ENCODE assay signal across 24 mouse cellular contexts in the genomic region with DNA sequence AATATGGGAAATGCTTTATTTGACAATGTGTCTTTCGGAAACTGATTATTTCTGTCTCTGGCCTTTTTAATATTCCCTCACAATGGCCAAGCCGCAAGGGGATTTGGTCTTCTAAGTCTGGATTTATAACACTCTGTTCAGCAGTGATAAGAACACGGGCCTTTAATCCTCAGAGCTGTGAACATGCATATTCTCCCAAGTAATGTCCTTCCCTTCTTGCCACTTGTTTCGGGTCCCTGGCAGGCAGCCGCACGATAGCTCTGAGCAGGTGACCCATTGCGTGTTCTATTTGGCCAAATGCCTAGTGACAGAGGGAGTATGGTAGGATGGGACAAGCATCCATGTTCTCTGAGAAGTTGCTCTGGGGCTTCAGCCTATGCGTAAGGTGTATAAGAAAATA.
DNase-seq lines count a peak whose midpoint lies in the region; ATAC-seq and TF ChIP-seq lines count a peak whose summit lies in the region.
"Had no signal": no experiment of that assay in that cellular context is flagged by ENCODE, and none has a peak within 500 bp of the region (broad histone marks: within the 10 kb centered on the region; RNA-seq: fewer than 3 reads in every experiment).

No protein-coding gene starts in this region.

- H3K27me3 ChIP-seq in cerebellum, adult 2 months (ENCODE audit: control insufficient read depth, insufficient read depth, low read length) = no peaks in the 10 kb centered on the region
- no peaks in the 10 kb centered on the region for H3K27me3 ChIP-seq in midbrain, embryonic 15.5 days (replicated peaks)
- no peaks in the 10 kb centered on the region for H3K27me3 ChIP-seq in lung, postnatal 0 days (replicated peaks; ENCODE audit: insufficient read depth, low read length)
- H3K27me3 ChIP-seq: CH12.LX; embryonic facial prominence, embryonic 13.5 days; heart, embryonic 12.5 days; limb, embryonic 12.5 days; Patski had no signal

- TF ChIP-seq EP300 in lung, postnatal 0 days (IDR thresholded peaks at IDR 0.05) = no peak

- H3K4me2 ChIP-seq in midbrain, embryonic 15.5 days = no peak overlapping the region
- H3K4me2 ChIP-seq in lung, postnatal 0 days (replicated peaks; ENCODE audit: low read depth, low read length) = no peak overlapping the region
- H3K4me2 ChIP-seq: embryonic facial prominence, embryonic 13.5 days; heart, embryonic 12.5 days; limb, embryonic 12.5 days; liver, embryonic 11.5 days had no signal

- H3K36me3 ChIP-seq in midbrain, embryonic 15.5 days (replicated peaks) = no peaks in the 10 kb centered on the region
- H3K36me3 ChIP-seq in lung, postnatal 0 days (ENCODE audit: insufficient read depth, low read length) = no peaks in the 10 kb centered on the region
- H3K36me3 ChIP-seq: embryonic facial prominence, embryonic 13.5 days; G1E; heart, embryonic 12.5 days; limb, embryonic 12.5 days had no signal

- H3K27ac ChIP-seq in cerebellum, adult 2 months (ENCODE audit: insufficient read depth, low read length) = no peak overlapping the region
- H3K27ac ChIP-seq in midbrain, embryonic 15.5 days = no peak overlapping the region
- H3K27ac ChIP-seq in lung, postnatal 0 days (ENCODE audit: low read length) = no peak overlapping the region
- H3K27ac ChIP-seq: embryonic facial prominence, embryonic 13.5 days; hindbrain, postnatal 0 days; limb, embryonic 12.5 days had no signal

- peak; percentile 57 for DNase-seq in brain, adult 2 months (ENCODE audit: low read depth, low spot score)
- peak; percentile 46 to 68 for DNase-seq in cerebellum, adult 2 months
- peak; percentile 52 to 68 for DNase-seq in cerebellum, postnatal 25 days
- no peak for DNase-seq in lung, postnatal 0 days (ENCODE audit: low spot score)
- DNase-seq in lung, postnatal 14 days = no peak
- DNase-seq in embryo, embryonic 10 days (ENCODE audit: low spot score) = no peak
- DNase-seq: adrenal gland, postnatal 36 days; embryo, embryonic 11 days; heart, adult 11 months; kidney, postnatal 25 days; liver, postnatal 0 days; lung, postnatal 10 days; thymus, adult 2 months had no signal

- no peak for TF ChIP-seq CTCF in cerebellum, adult 2 months (IDR thresholded peaks at IDR 0.05; ENCODE audit: borderline replicate concordance, insufficient read depth, low read depth, low read length)
- no peak for TF ChIP-seq CTCF in lung, postnatal 0 days (IDR thresholded peaks at IDR 0.05)

- no peak overlapping the region for H3K9ac ChIP-seq in midbrain, embryonic 15.5 days
- H3K9ac ChIP-seq in lung, postnatal 0 days (replicated peaks; ENCODE audit: low read depth) = no peak overlapping the region
- H3K9ac ChIP-seq: embryonic facial prominence, embryonic 13.5 days; heart, embryonic 12.5 days; limb, embryonic 12.5 days; liver, postnatal 0 days had no signal

- H3K4me1 ChIP-seq in cerebellum, adult 2 months (ENCODE audit: control insufficient read depth, insufficient read depth, low read length) = peaks cover 3% of the 10 kb centered on the region; the same call in 1 of the 2 replicates
- 0 out of 2 replicates have a peak, but pooled peaks cover 4% of the 10 kb centered on the region for H3K4me1 ChIP-seq in midbrain, embryonic 15.5 days
- H3K4me1 ChIP-seq in lung, postnatal 0 days (ENCODE audit: insufficient read depth, low read depth, low read length) = no peaks in the 10 kb centered on the region
- H3K4me1 ChIP-seq: embryonic facial prominence, embryonic 13.5 days; heart, embryonic 12.5 days; limb, embryonic 12.5 days had no signal

- ATAC-seq in midbrain, embryonic 15.5 days (replicated peaks) = peak; percentile 77
- ATAC-seq in lung, postnatal 0 days = no peak
- ATAC-seq: forebrain, embryonic 14.5 days; hindbrain, postnatal 0 days; intestine, embryonic 16.5 days; liver, postnatal 0 days; Patski had no signal

- TF ChIP-seq POLR2A in cerebellum, adult 2 months (IDR thresholded peaks at IDR 0.05; ENCODE audit: borderline replicate concordance, insufficient read depth, low read length) = no peak

- H3K9me3 ChIP-seq in midbrain, embryonic 15.5 days = no peaks in the 10 kb centered on the region
- H3K9me3 ChIP-seq in lung, postnatal 0 days (ENCODE audit: low read length) = no peaks in the 10 kb centered on the region
- H3K9me3 ChIP-seq: embryonic facial prominence, embryonic 13.5 days; heart, embryonic 12.5 days; limb, embryonic 12.5 days had no signal

- no peak overlapping the region for H3K4me3 ChIP-seq in cerebellum, adult 2 months (replicated peaks; ENCODE audit: insufficient read depth, low read depth, low read length)
- no peak overlapping the region for H3K4me3 ChIP-seq in midbrain, embryonic 15.5 days
- H3K4me3 ChIP-seq in lung, postnatal 0 days (ENCODE audit: low read depth, low read length) = no peak overlapping the region
- H3K4me3 ChIP-seq: embryonic facial prominence, embryonic 13.5 days; heart, embryonic 12.5 days; limb, embryonic 12.5 days had no signal

- 54% methylated on average over 8 of the region's 8 CpGs for WGBS in cerebellum, adult 2 months
- 69% methylated on average over 8 of the region's 8 CpGs for WGBS in midbrain, embryonic 15.5 days
- 87% methylated on average over 8 of the region's 8 CpGs for WGBS in lung, postnatal 0 days

Comparison
In these comparisons a context has a peak if more than half of its experiments do, and no peak if none do; other contexts are left out.
1. DNase-seq: peak in brain, adult 2 months (single experiment), cerebellum, adult 2 months (2 of 2) and cerebellum, postnatal 25 days (2 of 2); none in lung, postnatal 0 days (single experiment), lung, postnatal 14 days (single experiment) and embryo, embryonic 10 days (single experiment).